Mouse (Mus musculus) monocyte, adult 5-6 weeks (primary cell): ENCODE results near the gene Cmtr1. TPM values are rescaled to one million over a fixed set of nuclear protein-coding genes. Genes with fewer than 3 reads are reported as not detected.

Experiments used
- ATAC-seq: fragments of 153-309, 156-312 bp; replicated peaks from 2 replicates; pipeline ENCODE4 v1.8.0; 2017; ENCODE audit warnings: mild to moderate bottlenecking; ENCODE audit not compliant: low TSS enrichment, insufficient number of reproducible peaks, severe bottlenecking, poor library complexity, low FRiP score
- total RNA-seq: library from RNA; stranded (forward); fragments of 200-1000, 200-491, 200-594 nt; gene quantifications from 3 replicates; pipeline ENCODE4 v1.2.3, GENCODE M21; 2017

Cmtr1 gene
- total RNA-seq, 1 experiment from 2014 or later: 224 TPM

DNA sequence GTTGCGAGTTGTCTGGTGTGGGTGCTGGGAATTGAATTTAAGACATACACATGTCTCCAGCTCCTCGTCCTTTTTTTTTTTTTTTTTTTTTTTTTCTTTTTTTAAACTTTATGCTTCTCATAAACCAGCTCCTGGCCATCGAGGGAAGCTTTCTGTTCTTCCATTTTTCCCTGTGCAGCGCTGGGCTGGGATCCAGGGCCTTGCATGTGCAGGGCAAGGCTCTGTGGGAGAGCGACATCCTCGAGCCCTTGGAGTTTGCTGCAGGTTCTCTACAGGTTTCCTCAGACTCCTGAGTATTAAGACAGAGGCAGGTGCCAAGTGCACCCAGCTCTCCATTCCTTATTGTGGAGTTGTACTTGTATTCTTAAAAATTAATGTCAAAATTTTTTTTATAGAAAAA is 1.8 kb downstream of the Cmtr1 start:
- ATAC-seq: no peak

DNA sequence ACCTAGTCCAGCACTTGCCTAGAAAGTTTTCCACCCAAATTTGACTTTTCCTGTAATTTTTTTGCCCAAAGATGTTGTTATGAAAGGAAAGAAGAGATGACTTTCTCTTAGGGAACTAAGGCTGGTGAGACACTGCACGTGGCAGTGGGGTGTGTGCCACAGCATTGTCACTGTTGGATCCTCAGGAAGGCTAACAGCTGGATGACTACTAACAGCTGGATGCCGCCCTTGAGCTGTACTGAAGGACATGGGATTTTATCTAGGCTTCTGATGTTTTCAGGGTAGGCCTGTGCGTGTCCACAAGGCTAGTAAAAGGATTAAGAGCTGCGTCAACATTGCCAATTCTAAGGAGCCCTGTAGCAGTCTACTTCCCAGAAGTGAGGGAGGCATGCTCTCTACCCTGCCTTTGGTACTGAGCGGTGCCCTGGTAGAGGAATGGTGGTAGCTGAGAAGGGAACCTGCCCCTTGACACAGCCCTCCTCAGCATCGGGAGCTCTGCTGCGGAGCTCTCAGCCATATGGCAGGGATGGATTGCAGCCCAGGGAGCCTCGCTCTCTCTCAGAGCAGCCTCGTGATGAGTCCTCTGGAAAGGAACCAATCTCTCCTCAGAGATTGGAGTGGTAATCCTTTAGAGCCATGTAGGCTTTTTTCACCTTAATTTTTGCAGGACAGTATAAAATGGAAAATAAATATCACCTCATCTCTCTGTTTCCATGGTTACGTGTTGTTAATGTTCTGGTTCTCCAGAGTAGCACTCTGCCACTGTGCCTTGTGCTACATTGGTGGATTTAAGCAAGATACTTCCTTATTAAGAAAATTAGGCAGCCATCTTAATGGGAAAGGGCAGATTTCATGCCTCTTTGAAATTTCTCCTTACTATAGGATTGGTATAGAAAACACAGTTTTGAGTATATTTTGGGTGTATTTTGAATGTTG is 7.9 kb downstream of the Cmtr1 start:
- no peak for ATAC-seq

DNA sequence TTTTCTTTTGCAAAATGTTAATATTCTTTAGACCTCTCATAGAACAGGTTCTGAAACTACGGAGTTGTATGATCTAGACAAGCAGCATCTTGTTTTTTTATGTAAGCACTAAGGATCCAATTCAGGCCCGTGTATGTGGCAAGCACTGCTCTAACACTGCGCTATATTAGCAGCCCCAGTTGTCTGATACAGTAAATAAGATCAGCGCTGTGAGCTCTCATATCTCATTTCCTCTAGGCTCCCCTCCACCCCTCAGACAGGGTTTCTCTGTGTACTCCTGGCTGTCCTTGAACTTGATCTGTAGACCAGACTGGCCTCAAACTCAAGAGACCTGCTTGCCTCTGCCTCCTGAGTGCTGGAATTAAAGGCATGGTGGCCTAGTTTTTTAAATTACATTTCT is 8.6 kb downstream of the Cmtr1 start:
- ATAC-seq: no peak

DNA sequence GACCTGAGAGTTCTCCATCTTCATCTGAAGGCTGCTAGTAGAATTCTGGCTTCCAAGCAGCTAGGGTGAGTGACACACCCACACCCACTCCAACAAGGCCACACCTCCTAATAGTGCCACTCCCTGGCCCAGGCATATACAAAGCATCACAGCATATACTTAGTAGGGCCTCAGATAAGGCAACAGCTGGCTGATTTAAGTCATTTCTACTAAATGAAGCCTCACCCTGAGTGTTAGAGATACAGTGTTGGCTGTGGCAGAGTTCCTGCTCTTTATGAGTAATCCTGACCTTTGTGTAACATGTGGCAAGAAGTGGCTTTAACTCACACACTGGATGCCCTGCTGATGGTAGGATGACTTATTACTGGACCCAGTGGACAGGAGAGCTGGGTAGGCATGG is 9.5 kb downstream of the Cmtr1 start:
- ATAC-seq: 0 out of 2 replicates have a peak, but pooled peaks have one; percentile 15

DNA sequence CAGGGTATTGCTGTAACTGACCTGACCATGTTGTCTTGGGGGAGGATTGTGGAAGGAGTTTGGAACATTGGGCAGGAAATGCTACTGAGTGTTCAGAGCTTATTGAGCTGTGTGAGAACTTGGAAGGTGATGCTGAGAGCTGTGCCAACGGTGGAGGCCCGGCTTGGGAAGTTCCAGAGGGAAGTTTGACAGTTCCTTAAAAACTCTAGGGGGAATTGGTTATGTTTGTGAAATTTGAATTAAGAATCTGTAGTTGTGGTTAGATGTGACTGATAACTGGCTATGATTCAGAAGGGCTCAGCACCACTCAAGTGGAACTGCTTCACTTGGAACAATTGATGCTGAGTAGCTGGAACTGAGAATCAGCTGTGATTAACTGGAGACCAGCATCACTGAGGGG is 10.6 kb downstream of the Cmtr1 start:
- no peak for ATAC-seq

DNA sequence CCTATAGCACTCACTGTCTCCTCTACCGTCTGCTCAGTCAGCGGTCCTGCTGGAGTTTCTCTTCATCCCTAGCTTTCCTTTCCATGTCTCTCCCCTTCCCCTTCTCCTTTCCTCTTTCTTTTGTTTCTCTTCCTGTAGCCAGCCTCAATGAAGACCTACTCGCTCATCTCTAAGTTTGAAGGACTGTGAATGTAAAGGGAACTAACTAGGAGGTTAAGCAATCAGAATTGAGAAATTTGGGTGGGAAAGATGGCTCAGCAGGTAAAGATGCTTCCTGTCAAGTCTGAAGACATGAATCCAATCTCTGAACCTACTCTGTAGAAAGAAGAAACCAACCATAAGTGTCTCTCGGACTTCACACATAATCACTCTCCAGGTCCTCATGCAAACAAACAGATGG is 12.9 kb downstream of the Cmtr1 start:
- no peak for ATAC-seq

DNA sequence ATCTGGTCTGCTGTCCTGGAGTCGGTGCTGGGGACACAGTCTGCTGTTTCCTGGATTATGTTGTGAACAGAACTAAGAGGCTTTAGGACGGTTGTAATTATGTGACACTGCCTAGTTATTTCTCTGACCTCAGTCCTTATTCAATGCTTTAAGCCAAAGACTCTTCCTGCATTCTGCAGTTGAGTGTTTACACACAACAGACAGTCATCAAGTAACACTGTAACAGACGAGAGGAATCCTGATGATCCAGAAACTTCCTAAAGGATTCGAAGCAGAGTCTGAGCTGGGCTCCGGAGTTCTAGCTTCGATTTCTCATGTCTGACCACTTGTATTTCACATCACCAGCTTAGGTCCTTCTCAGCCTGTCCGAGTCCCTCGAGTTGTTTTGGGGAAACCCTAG is 18.1 kb downstream of the Cmtr1 start:
- no peak for ATAC-seq

DNA sequence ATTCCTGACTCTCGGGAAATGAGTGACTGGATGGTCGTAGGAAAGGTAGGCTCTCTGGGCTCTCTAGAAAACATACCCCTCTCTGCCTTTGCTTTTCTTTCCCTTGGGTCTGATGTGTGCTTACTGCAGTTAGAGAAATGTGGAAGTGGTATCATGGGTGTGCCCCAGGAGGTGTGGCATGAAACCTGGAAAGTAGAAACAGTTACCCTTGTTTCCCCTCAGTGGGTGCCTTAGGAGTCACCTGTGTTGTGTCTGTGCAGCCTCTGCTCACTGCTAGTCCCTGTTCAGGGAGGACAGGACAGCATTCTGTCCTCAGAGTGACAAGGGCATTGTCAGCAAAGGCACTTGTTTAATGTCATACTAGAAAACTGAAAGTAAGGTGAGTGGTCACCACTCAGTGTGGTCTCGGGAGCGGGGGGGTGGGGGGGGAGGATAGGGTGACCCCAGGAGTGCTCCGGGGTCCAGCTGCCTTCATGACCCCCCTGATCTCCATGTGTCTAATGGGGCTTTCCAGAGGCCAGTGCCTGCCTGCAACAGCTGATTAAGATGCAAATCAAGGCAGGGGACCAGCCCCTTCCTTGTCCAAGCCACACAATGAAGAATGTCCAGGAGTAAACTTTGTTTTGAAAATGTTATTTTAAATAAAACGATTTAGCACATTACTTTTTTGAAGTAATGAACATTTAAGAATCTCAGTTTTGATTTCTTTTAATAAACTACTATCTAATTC is 18.8 kb downstream of the Cmtr1 start:
- ATAC-seq: no peak

DNA sequence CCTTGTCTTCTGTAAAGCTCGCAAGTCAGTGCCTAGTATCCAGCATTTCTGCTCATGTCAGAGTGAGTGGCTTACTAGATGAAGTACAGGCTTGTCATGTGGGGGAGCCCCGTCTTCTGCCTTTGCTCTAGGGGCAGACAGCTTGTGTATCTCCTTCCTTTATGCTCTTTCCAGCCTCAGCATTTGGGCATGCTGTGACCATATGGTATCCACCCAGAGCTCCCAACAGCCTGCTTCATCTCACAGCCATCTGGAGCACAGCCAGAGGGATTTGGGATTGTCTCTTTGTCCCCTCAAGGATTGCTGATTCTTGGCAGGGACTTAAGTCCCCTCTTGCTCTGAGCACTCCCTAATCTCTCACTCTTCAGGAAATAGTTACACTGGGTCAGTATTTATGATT is 19.8 kb downstream of the Cmtr1 start:
- no peak for ATAC-seq

DNA sequence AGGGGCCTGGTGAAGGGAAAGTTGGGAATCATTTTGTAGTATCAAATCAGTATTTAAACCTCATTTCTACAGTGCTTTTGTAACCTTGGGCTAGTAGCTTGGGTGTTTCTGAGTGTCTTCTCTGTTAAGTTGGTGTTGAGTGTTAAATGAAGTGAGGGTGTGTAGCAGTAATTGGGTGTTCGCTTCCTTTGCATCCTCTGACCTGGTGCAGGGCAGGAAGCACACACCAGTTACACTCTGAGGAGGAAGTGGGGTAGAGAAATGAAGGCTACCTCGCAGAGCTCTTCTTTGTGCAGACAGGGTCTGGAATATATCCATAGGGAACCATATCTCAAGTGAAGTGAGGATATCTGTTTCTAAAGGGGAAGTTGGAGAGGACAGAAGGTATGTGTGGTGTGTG is 20.5 kb downstream of the Cmtr1 start:
- ATAC-seq: no peak

DNA sequence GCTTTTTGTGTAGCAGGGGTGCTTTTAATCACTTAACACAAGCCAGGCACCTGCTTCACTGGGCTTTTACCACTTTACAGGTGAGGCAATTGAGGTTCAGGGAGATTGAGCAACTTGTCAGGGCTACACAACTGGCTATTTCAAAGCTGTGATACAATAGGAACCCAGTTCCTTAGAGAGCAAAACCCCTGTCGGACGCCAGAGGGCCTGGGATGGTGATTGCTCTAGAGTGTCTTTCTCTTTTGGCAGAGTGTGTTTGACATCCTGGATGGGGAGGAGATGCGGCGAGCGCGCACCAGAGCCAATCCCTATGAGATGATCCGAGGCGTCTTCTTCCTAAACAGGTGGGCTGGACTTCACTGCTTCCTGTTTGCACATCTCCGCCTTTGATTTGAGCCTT is 21.3 kb downstream of the Cmtr1 start:
- no peak for ATAC-seq

DNA sequence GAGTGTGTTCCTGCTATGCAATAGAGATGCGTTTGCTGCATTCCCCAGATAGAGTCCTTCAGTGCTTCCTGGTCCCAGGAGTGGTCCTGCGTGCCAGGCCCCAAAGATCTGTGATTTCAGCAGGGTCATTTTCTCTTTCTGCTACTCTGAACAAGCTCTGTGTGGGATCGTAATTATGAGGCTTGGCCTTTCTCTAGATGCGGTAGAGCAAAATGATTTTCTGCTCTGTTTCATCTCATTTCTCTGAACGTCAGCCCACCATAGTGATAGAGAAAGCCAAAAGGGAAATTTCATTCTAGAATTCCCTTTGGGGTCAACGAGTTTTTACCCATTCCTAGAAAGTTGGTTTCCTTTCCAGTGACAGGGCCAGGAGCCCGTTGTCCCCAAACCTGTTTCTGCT is 21.9 kb downstream of the Cmtr1 start:
- ATAC-seq: no peak

DNA sequence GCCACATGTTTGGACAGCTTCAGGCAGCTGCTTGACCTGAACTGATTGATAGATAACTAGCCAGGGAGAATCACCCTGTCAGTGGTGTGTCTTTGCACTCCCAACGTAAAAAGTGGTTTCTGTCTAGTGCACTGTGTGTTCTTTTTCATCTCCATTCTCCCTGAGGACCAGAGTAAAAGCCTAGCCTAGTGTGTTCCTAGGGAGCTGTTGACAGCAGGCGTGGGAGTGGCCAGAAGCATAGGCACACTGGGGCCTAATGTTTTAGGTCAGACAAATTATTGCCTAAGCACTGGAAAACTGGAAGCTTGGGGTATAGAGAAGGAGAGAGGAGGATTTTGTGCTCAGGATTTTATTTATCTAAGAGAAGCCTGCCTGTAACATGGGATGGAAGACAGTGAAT is 22.7 kb downstream of the Cmtr1 start:
- no peak for ATAC-seq

DNA sequence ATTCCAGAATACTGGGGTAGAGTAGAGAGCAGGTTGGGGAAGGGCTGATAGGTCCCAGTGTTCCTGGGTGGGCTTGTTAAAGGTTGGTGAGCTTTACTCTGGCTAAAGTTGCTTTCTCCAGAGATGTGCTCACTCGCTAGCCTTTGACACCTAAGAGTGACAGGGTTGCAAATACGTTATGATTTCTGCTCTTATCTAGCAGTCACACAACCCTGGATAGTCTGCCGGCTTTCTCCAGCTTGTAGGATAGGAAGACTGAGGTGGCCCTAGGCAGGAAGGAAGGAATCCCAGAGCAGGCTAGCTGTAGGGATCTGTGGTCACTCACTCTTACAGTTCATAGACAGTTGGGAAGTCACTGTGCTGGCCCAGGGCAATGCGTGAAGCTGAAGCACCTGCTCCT is 23.9 kb downstream of the Cmtr1 start:
- ATAC-seq: no peak

DNA sequence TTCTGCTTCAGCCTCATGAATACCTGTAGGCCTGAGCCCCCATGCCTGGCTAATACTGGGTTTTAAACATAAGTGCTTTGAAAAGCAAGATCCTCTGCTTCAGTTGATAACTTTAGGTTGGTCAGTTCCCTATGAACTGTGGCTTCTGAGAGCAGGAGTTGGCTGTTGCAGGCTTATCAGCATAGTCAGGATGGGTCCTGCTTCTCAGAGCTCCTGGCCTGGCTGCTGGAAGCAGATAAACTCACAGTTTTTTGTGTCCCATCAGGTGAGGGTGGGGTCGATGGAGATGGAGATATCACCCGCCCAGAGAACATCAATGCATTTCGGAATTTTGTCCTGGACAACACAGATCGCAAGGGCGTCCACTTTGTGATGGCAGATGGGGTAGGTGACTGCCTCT is 26.4 kb downstream of the Cmtr1 start:
- ATAC-seq: no peak

DNA sequence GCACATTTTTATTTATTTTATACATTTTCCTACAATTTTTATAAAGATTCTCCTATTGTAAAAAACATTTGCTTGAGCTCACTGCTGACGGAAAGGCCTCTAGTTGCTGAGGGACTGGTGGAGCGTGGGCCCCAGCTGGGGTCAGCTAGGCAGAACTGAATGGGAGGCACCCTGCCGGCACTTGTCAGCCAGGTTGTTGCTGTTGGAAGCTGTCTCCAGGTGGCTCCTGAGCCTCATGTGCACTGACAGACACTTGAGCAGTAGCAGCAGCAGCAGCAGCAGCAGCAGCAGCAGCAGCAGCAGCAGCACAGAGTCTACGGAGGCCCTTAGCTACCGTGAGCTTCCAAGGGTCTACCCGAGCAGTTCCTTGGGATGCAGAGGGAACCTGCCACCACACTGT is 27.0 kb downstream of the Cmtr1 start:
- ATAC-seq: no peak

DNA sequence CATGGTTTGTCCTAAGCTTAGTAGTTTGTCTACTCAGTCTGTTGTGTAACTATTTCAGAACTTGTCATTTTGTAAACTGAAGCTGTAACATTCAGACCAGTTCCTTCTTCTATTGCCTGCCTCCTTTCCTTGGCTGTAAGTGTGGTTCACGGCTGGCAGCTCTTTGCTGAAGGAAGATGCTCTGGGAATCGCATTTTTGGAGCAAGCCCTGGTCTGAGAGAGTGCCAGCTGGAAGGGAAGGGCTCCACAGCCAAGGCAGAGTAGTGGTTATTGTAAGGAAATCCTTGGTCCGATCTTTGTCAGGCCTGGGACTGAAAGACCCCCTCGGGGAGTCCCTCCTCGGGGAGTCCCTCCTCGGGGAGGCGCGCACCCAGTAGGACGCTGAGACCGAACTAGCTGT is 28.2 kb downstream of the Cmtr1 start:
- no peak for ATAC-seq

DNA sequence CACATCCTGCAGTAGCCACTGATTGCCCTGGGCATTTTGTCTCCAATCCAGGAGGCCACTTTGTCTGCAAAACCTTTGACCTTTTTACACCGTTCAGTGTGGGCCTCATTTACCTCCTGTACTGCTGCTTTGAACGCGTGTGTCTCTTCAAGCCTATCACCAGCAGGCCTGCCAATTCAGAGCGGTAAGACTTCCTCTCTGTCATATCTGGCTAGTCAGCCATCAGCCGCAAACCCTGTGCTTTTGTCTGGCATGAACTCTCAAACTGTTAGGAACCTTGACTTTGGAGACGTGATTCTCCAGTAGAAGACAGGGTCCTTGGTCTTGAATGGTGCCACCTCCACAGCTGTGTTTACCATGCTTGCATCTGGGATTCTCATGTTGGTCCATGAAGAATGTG is 29.9 kb downstream of the Cmtr1 start:
- no peak for ATAC-seq

DNA sequence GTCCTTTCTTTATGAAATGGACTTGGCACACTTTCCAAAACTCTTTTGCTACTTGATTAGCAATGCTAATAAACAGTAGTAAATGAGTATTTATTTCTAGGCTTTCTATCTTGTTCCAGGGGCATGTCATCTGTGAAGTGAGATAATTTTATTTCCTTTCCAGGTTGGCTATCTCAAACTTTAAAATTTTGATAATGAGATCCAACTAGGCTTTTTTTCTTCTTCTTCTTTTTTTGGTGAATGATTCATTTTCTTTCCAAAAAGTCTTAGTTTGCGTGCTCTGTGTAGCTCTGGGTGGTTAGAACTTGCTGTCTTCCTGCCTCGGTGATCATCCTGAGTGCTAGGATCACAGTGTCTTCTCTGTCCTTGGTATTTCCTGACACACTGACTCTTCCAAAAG is 32.4 kb downstream of the Cmtr1 start:
- ATAC-seq: no peak

DNA sequence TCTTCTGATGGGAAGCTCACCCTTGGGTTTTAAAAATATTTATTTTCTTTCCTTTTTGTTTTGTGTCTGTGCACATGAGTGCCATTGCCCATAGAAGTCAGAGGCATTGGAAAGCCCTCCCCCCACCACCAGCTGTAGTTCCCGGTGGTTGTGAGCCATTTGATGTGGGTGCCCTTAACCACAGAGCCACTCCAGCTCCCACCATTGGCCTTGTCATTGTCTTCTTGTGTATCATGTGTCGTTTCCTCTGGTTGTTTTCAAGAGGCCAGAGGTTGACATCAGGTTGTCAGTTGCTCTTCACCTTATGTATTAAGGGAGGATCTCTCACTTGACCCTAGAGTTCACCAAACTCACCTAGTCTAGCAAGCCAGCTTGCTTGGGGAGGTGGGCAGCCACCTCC is 33.2 kb downstream of the Cmtr1 start:
- ATAC-seq: no peak
